Mouse (Mus musculus): ENCODE measurements around the gene Tenm2. TPM values are rescaled to one million over a fixed set of nuclear protein-coding genes. Genes with fewer than 3 reads are reported as not detected.

Tenm2 gene
- polyA plus RNA-seq, 1 experiment from 2014 or later, result 18.3 TPM

- no peak for ATAC-seq (ENCODE audit: low FRiP score, low read depth)
- H3K9me3 ChIP-seq, result no peaks in the 10 kb centered on the region
- peaks cover 28% of the 10 kb centered on the region; the same call in 1 of the 2 replicates for H3K4me1 ChIP-seq
- 72% methylated on average over 13 of the region's 13 CpGs for WGBS
- H3K36me3 ChIP-seq, result no peaks in the 10 kb centered on the region
- H3K4me2 ChIP-seq (replicated peaks), result no peak overlapping the region
- H3K27me3 ChIP-seq, result no peaks in the 10 kb centered on the region
- no peak overlapping the region for H3K27ac ChIP-seq (replicated peaks)
- no peak overlapping the region for H3K4me3 ChIP-seq
- H3K9ac ChIP-seq (replicated peaks), result no peak overlapping the region
These were observed 904.2 kb downstream of the Tenm2 start for GRCm38 (mm10) chr11:36331408-36332178.

- ATAC-seq (ENCODE audit: low FRiP score, low read depth), result no peak
- Histone ChIP-seq H3K27me3 (no peaks in the 10 kb centered on the region), H3K36me3 (no peaks in the 10 kb centered on the region), H3K27ac (replicated peaks) (no peak overlapping the region), H3K4me3 (no peak overlapping the region), H3K4me1 (peaks cover 25% of the 10 kb centered on the region; the same call in 1 of the 2 replicates), H3K4me2 (replicated peaks) (no peak overlapping the region), H3K9ac (replicated peaks) (no peak overlapping the region), H3K9me3 (no peaks in the 10 kb centered on the region)
- WGBS, result 88% methylated on average over 5 of the region's 5 CpGs
These were observed 908.5 kb downstream of the Tenm2 start for GRCm38 (mm10) chr11:36327243-36327642.

GRCm38 (mm10) chr11:36309317-36309716 is 926.4 kb downstream of the Tenm2 start:
- 90% methylated on average over 4 of the region's 4 CpGs for WGBS

GRCm38 (mm10) chr11:36307276-36307675 is 928.5 kb downstream of the Tenm2 start:
- WGBS, result 91% methylated on average over 6 of the region's 6 CpGs
- H3K4me3 ChIP-seq, result no peak overlapping the region
- no peak overlapping the region for H3K4me2 ChIP-seq (replicated peaks)
- no peak overlapping the region for H3K9ac ChIP-seq (replicated peaks)
- no peak for ATAC-seq (ENCODE audit: low FRiP score, low read depth)
- no peaks in the 10 kb centered on the region for H3K9me3 ChIP-seq
- H3K27ac ChIP-seq (replicated peaks), result no peak overlapping the region
- H3K27me3 ChIP-seq, result no peaks in the 10 kb centered on the region
- peaks cover 7% of the 10 kb centered on the region; the same call in 1 of the 2 replicates for H3K4me1 ChIP-seq
- H3K36me3 ChIP-seq, result no peaks in the 10 kb centered on the region

More at GRCm38 (mm10) chr11:36309317-36309716, 926.4 kb downstream of the Tenm2 start:
- no peak overlapping the region for H3K4me2 ChIP-seq (replicated peaks)
- H3K4me3 ChIP-seq, result no peak overlapping the region
- H3K27me3 ChIP-seq, result no peaks in the 10 kb centered on the region
- H3K9ac ChIP-seq (replicated peaks), result no peak overlapping the region
- no peaks in the 10 kb centered on the region for H3K36me3 ChIP-seq
- H3K9me3 ChIP-seq, result no peaks in the 10 kb centered on the region
- no peaks in the 10 kb centered on the region for H3K4me1 ChIP-seq
- no peak for ATAC-seq (ENCODE audit: low FRiP score, low read depth)
- no peak overlapping the region for H3K27ac ChIP-seq (replicated peaks)

- Histone ChIP-seq H3K27me3 (peaks cover 3% of the 10 kb centered on the region; the same call in 1 of the 2 replicates), H3K9ac (replicated peaks) (no peak overlapping the region), H3K4me2 (replicated peaks) (no peak overlapping the region), H3K4me3 (no peak overlapping the region), H3K36me3 (no peaks in the 10 kb centered on the region), H3K27ac (replicated peaks) (no peak overlapping the region), H3K9me3 (no peaks in the 10 kb centered on the region), H3K4me1 (peaks cover 10% of the 10 kb centered on the region; the same call in 1 of the 2 replicates)
- WGBS, result 92% methylated on average over 10 of the region's 10 CpGs
- no peak for ATAC-seq (ENCODE audit: low FRiP score, low read depth)
These were observed 930.3 kb downstream of the Tenm2 start for GRCm38 (mm10) chr11:36305348-36305950.

- no peak overlapping the region for H3K27ac ChIP-seq (replicated peaks)
- peaks cover 3% of the 10 kb centered on the region; the same call in 1 of the 2 replicates for H3K27me3 ChIP-seq
- no peaks in the 10 kb centered on the region for H3K36me3 ChIP-seq
- peaks cover 10% of the 10 kb centered on the region; the same call in 1 of the 2 replicates for H3K4me1 ChIP-seq
- H3K9me3 ChIP-seq, result no peaks in the 10 kb centered on the region
- 35% methylated on average over 2 of the region's 2 CpGs for WGBS
- H3K9ac ChIP-seq (replicated peaks), result no peak overlapping the region
- no peak overlapping the region for H3K4me3 ChIP-seq
- no peak for ATAC-seq (ENCODE audit: low FRiP score, low read depth)
- no peak overlapping the region for H3K4me2 ChIP-seq (replicated peaks)
These were observed 932.8 kb downstream of the Tenm2 start for GRCm38 (mm10) chr11:36302913-36303371.

GRCm38 (mm10) chr11:36302096-36302495 is 933.7 kb downstream of the Tenm2 start:
- peaks cover 10% of the 10 kb centered on the region; the same call in 1 of the 2 replicates for H3K4me1 ChIP-seq
- no peaks in the 10 kb centered on the region for H3K9me3 ChIP-seq
- ATAC-seq (ENCODE audit: low FRiP score, low read depth), result no peak
- no peak overlapping the region for H3K4me2 ChIP-seq (replicated peaks)
- peaks cover 3% of the 10 kb centered on the region; the same call in 1 of the 2 replicates for H3K27me3 ChIP-seq
- no peak overlapping the region for H3K4me3 ChIP-seq
- H3K36me3 ChIP-seq, result no peaks in the 10 kb centered on the region
- 74% methylated on average over 7 of the region's 7 CpGs for WGBS
- H3K9ac ChIP-seq (replicated peaks), result no peak overlapping the region
- no peak overlapping the region for H3K27ac ChIP-seq (replicated peaks)

GRCm38 (mm10) chr11:36296568-36296967 is 939.2 kb downstream of the Tenm2 start:
- Histone ChIP-seq H3K27me3 (peaks cover 3% of the 10 kb centered on the region; the same call in 1 of the 2 replicates), H3K9me3 (no peaks in the 10 kb centered on the region), H3K4me3 (no peak overlapping the region), H3K27ac (replicated peaks) (no peak overlapping the region), H3K4me1 (no peaks in the 10 kb centered on the region), H3K4me2 (replicated peaks) (no peak overlapping the region), H3K9ac (replicated peaks) (no peak overlapping the region), H3K36me3 (no peaks in the 10 kb centered on the region)
- no peak for ATAC-seq (ENCODE audit: low FRiP score, low read depth)
- 89% methylated on average over 3 of the region's 3 CpGs for WGBS

GRCm38 (mm10) chr11:36292206-36292605 is 943.6 kb downstream of the Tenm2 start:
- Histone ChIP-seq H3K4me1 (no peaks in the 10 kb centered on the region), H3K4me2 (replicated peaks) (no peak overlapping the region), H3K36me3 (no peaks in the 10 kb centered on the region), H3K9ac (replicated peaks) (no peak overlapping the region), H3K27ac (replicated peaks) (no peak overlapping the region), H3K9me3 (no peaks in the 10 kb centered on the region), H3K4me3 (no peak overlapping the region), H3K27me3 (no peaks in the 10 kb centered on the region)
- ATAC-seq (ENCODE audit: low FRiP score, low read depth), result no peak
- WGBS, result 59% methylated on average over 6 of the region's 6 CpGs

- WGBS, result 85% methylated on average over 6 of the region's 6 CpGs
- ATAC-seq (ENCODE audit: low FRiP score, low read depth), result no peak
- Histone ChIP-seq H3K4me3 (no peak overlapping the region), H3K36me3 (no peaks in the 10 kb centered on the region), H3K9me3 (no peaks in the 10 kb centered on the region), H3K27ac (replicated peaks) (no peak overlapping the region), H3K4me1 (no peaks in the 10 kb centered on the region), H3K4me2 (replicated peaks) (no peak overlapping the region), H3K9ac (replicated peaks) (no peak overlapping the region), H3K27me3 (no peaks in the 10 kb centered on the region)
These were observed 949.5 kb downstream of the Tenm2 start for GRCm38 (mm10) chr11:36286246-36286645.

GRCm38 (mm10) chr11:36280533-36280932 is 955.2 kb downstream of the Tenm2 start:
- Histone ChIP-seq H3K27me3 (no peaks in the 10 kb centered on the region), H3K9me3 (no peaks in the 10 kb centered on the region), H3K4me1 (peaks cover 7% of the 10 kb centered on the region), H3K4me3 (no peak overlapping the region), H3K36me3 (no peaks in the 10 kb centered on the region), H3K4me2 (replicated peaks) (no peak overlapping the region), H3K27ac (replicated peaks) (no peak overlapping the region), H3K9ac (replicated peaks) (no peak overlapping the region)
- ATAC-seq (ENCODE audit: low FRiP score, low read depth), result no peak
- WGBS, result 76% methylated on average over 7 of the region's 7 CpGs

- no peak overlapping the region for H3K4me2 ChIP-seq (replicated peaks)
- H3K27ac ChIP-seq (replicated peaks), result no peak overlapping the region
- no peaks in the 10 kb centered on the region for H3K9me3 ChIP-seq
- ATAC-seq (ENCODE audit: low FRiP score, low read depth), result no peak
- H3K4me1 ChIP-seq, result peaks cover 8% of the 10 kb centered on the region
- H3K4me3 ChIP-seq, result no peak overlapping the region
- WGBS, result 91% methylated on average over 9 of the region's 9 CpGs
- H3K36me3 ChIP-seq, result no peaks in the 10 kb centered on the region
- H3K9ac ChIP-seq (replicated peaks), result no peak overlapping the region
- no peaks in the 10 kb centered on the region for H3K27me3 ChIP-seq
These were observed 957.9 kb downstream of the Tenm2 start for GRCm38 (mm10) chr11:36277903-36278215.
